Mouse (Mus musculus) CD4-positive helper T cell, adult 2 months (primary cell): ENCODE measurements around the gene Ttc32.
A peak's percentile ranks its signal among the peaks of the same experiment; 100 is the strongest.

Source experiments
- DNase-seq: peaks from one replicate; pipeline ENCODE4 v3.0.0-alpha.2; 2012; ENCODE audit warnings: low read depth, missing footprints, low spot score

The Ttc32 gene

DNA sequence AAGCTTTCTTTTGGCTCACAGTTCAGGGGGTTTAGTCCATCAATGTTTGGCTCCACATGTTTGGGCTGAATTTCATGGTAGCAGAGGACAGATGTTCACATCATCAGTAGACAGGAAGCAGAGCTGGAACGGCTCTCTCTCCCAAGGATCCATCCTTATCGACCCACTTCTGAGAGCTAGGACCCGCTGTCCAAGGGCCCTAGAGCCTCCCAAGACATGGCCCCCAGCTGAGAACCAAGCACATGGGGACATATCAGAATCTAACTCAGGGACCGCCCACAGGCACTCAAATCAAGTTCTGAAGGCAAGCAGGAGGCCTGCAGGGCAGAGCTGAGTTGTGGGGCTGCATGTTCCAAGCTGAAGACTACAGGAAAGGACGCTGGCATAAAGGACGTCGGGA is 14.9 kb downstream of the Ttc32 start:
- no peak for DNase-seq

DNA sequence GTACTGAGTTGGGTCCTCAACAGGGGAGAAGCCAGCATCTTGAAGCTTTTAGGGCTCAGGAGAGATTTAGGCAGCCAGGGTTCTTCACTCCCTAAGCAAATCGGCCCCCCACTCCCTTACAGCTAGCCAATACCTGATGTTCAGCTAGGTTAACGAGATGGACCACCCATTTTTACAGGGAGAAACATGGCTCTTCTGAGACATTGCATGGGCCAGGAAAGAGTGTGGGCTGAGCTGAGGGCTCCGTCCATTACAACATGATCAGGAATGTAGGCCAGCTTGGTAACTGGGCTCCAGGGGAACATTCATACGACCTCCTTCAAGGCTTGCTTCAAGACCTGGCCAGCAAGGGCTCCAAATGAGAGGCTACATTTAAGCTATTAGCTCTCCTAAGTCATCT is 16.9 kb downstream of the Ttc32 start:
- no peak for DNase-seq

GRCm38 (mm10) chr12:9048090-9048489 is 18.3 kb downstream of the Ttc32 start:
- DNase-seq = no peak

DNA sequence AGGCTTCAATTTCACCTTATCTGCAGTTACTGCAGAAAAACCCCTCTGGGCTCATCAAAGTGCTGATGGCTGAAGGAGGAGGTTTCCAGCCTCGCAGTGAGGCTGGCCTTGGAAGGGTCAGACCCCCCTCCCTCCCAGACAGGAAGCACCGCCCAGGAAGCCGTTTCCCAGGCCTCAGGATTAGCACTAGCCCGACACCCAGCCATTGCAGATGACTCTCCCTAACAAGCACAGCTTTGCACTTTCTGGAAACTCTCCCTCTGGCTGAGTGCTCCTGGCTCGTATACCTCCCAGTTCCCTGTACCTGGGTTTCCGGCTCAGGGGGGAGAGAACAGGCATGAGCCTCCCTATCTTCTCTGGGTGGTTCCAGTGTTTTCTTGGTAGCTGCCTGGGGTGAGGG is 21.0 kb downstream of the Ttc32 start:
- no peak for DNase-seq

DNA sequence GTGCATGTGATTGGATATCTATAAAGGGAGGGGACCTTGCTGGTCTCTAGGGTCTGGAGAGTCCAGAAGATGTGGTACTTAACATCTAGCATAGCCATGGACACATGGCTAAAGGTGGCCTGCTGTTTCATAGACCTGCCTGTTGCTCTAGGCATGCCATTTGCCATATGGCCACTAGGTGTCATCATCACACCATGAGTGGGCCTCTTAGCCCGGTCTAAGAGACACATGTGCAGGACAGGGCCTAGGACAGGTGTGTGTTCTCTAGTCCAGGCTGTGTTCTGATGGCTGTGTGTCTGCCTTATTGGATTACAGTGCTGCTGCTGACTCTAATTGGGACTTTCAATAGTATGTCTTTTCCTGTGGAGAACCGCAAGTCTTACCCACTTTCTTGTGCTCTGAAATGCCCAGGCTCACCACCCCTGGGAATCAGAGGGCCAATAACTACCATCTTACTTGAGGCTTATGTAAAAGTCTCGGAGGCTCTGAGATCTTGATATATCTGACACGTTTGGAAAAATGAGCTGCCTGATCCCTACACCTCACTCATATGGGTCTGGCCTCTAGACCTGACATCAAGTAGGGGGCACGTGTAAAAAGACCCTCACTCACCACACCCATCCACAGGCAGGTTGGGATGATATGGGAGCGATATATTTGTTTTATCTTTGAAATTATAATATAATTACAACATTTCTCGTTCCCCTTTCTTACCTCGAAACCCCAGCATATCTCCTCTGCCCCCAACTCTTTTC is 22.5 kb downstream of the Ttc32 start:
- DNase-seq = peak; percentile 62

GRCm38 (mm10) chr12:9053345-9053744 is 23.5 kb downstream of the Ttc32 start:
- DNase-seq = no peak

- DNase-seq = no peak
Measured at GRCm38 (mm10) chr12:9054012-9054411, 24.2 kb downstream of the Ttc32 start.

GRCm38 (mm10) chr12:9055269-9055668 is 25.5 kb downstream of the Ttc32 start:
- no peak for DNase-seq

- DNase-seq = no peak
Measured at GRCm38 (mm10) chr12:9059502-9059901, 29.7 kb downstream of the Ttc32 start.

DNA sequence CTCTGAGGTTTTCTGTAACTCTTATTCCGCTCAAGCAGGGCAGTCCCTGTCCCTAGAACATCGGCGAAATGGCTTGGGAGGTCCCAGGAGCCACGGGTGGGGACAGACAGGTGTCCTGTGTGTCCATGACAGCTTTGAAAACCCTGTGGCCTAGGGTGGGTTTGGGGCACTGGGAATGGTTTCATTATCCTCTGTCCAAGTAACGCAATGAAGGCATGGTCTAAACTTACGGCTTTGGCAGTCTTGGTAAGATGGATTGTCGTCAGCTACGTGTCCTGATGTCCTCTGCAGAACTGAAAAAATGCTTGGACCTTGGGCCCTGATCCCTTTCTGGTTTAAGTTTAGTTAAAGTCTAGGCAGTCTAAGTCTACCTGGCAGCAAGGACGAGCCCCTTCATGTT is 30.2 kb downstream of the Ttc32 start:
- no peak for DNase-seq

DNA sequence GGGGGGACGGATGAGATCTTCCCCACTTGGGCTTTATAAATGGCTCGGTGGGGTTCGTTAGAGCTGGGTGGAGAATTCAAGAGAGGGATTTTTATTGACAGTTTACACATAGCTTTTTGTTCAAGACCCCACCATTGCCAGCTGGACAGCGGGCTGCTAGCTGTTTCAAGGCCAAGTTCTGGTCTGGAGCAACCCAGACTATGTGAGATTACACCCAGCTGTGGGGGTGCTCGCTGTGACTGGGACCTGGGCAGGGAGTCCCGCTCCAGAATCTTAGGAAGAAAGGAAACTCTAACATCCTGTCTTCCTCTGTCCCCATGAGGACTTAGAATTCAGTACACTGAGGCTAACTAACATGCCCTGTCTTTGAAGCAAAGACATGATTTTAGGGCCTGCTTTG is 33.8 kb downstream of the Ttc32 start:
- DNase-seq = no peak

GRCm38 (mm10) chr12:9071058-9071457 is 41.3 kb downstream of the Ttc32 start:
- DNase-seq = no peak

- no peak for DNase-seq
Measured at GRCm38 (mm10) chr12:9071493-9071892, 41.7 kb downstream of the Ttc32 start.

- no peak for DNase-seq
Measured at GRCm38 (mm10) chr12:9077554-9078125, 47.8 kb downstream of the Ttc32 start.

- DNase-seq = no peak
Measured at GRCm38 (mm10) chr12:9090226-9090625, 60.4 kb downstream of the Ttc32 start.
